Mouse (Mus musculus): ENCODE results near the gene Nfasc. TPM values are rescaled to one million over a fixed set of nuclear protein-coding genes. Genes with fewer than 3 reads are reported as not detected.

The Nfasc gene
- polyA plus RNA-seq, 1 experiment from 2014 or later: 37.3 TPM

GRCm38 (mm10) chr1:132530631-132531191, 210.9 kb downstream of the Nfasc start:
- H3K4me2 ChIP-seq (replicated peaks): no peak overlapping the region
- ATAC-seq (ENCODE audit: low FRiP score, low read depth): peak; percentile 88
- H3K4me1 ChIP-seq: peaks cover 57% of the 10 kb centered on the region

GRCm38 (mm10) chr1:132528647-132529334, 212.8 kb downstream of the Nfasc start:
- Histone ChIP-seq H3K9me3 (no peaks in the 10 kb centered on the region), H3K27me3 (replicated peaks) (no peaks in the 10 kb centered on the region), H3K36me3 (peaks cover 13% of the 10 kb centered on the region), H3K27ac (no peak overlapping the region), H3K4me2 (replicated peaks) (no peak overlapping the region), H3K4me1 (peaks cover 42% of the 10 kb centered on the region), H3K4me3 (no peak overlapping the region), H3K9ac (no peak overlapping the region)
- WGBS: 87% methylated on average over 19 of the region's 19 CpGs
- ATAC-seq (ENCODE audit: low FRiP score, low read depth): no peak

More at GRCm38 (mm10) chr1:132530631-132531191, 210.9 kb downstream of the Nfasc start:
- Histone ChIP-seq H3K9me3 (no peaks in the 10 kb centered on the region), H3K4me3 (no peak overlapping the region), H3K9ac (no peak overlapping the region), H3K27me3 (replicated peaks) (no peaks in the 10 kb centered on the region; the same call in 1 of the 2 replicates), H3K27ac (peak overlapping the region; percentile 20; the same call in 1 of the 2 replicates), H3K36me3 (peaks cover 13% of the 10 kb centered on the region)
- WGBS: under 1% methylated on average over 5 of the region's 5 CpGs

- ATAC-seq (ENCODE audit: low FRiP score, low read depth): no peak
- WGBS: 95% methylated on average over 13 of the region's 13 CpGs
Observed at GRCm38 (mm10) chr1:132528071-132528470, 213.5 kb downstream of the Nfasc start.

GRCm38 (mm10) chr1:132525832-132526231, 215.8 kb downstream of the Nfasc start:
- Histone ChIP-seq H3K4me3 (no peak overlapping the region), H3K4me1 (peaks cover 21% of the 10 kb centered on the region), H3K27me3 (replicated peaks) (no peaks in the 10 kb centered on the region), H3K36me3 (peaks cover 40% of the 10 kb centered on the region), H3K9ac (peak overlapping the region; percentile 43; the same call in 1 of the 2 replicates), H3K27ac (no peak overlapping the region), H3K9me3 (no peaks in the 10 kb centered on the region), H3K4me2 (replicated peaks) (0 out of 2 replicates have a peak overlapping the region, but pooled peaks have one; percentile 12)
- 4% methylated on average over 10 of the region's 10 CpGs for WGBS
- ATAC-seq (ENCODE audit: low FRiP score, low read depth): peak; percentile 26

More at GRCm38 (mm10) chr1:132528071-132528470, 213.5 kb downstream of the Nfasc start:
- Histone ChIP-seq H3K9me3 (no peaks in the 10 kb centered on the region), H3K4me2 (replicated peaks) (no peak overlapping the region), H3K9ac (no peak overlapping the region), H3K4me1 (peaks cover 34% of the 10 kb centered on the region), H3K27ac (no peak overlapping the region), H3K27me3 (replicated peaks) (no peaks in the 10 kb centered on the region), H3K4me3 (no peak overlapping the region), H3K36me3 (peaks cover 20% of the 10 kb centered on the region)

GRCm38 (mm10) chr1:132523920-132524319, 217.7 kb downstream of the Nfasc start:
- Histone ChIP-seq H3K27me3 (replicated peaks) (no peaks in the 10 kb centered on the region), H3K27ac (no peak overlapping the region), H3K4me2 (replicated peaks) (no peak overlapping the region), H3K9me3 (no peaks in the 10 kb centered on the region), H3K9ac (no peak overlapping the region), H3K4me3 (no peak overlapping the region), H3K36me3 (peaks cover 48% of the 10 kb centered on the region), H3K4me1 (peaks cover 10% of the 10 kb centered on the region; the same call in 1 of the 2 replicates)
- ATAC-seq (ENCODE audit: low FRiP score, low read depth): no peak
- 34% methylated on average over 4 of the region's 4 CpGs for WGBS

GRCm38 (mm10) chr1:132523048-132523447, 218.5 kb downstream of the Nfasc start:
- Histone ChIP-seq H3K36me3 (peaks cover 50% of the 10 kb centered on the region), H3K4me3 (no peak overlapping the region), H3K4me2 (replicated peaks) (no peak overlapping the region), H3K9ac (no peak overlapping the region), H3K27ac (no peak overlapping the region), H3K27me3 (replicated peaks) (no peaks in the 10 kb centered on the region), H3K4me1 (peaks cover 10% of the 10 kb centered on the region; the same call in 1 of the 2 replicates), H3K9me3 (no peaks in the 10 kb centered on the region)
- ATAC-seq (ENCODE audit: low FRiP score, low read depth): no peak
- WGBS: 78% methylated on average over 8 of the region's 8 CpGs

GRCm38 (mm10) chr1:132520764-132521163, 220.8 kb downstream of the Nfasc start:
- WGBS: 32% methylated on average over 2 of the region's 6 CpGs
- Histone ChIP-seq H3K4me3 (no peak overlapping the region), H3K4me2 (replicated peaks) (no peak overlapping the region), H3K27ac (no peak overlapping the region), H3K9ac (no peak overlapping the region), H3K27me3 (replicated peaks) (no peaks in the 10 kb centered on the region), H3K4me1 (no peaks in the 10 kb centered on the region), H3K9me3 (no peaks in the 10 kb centered on the region), H3K36me3 (peaks cover 52% of the 10 kb centered on the region)
- no peak for ATAC-seq (ENCODE audit: low FRiP score, low read depth)

GRCm38 (mm10) chr1:132519734-132520133, 221.9 kb downstream of the Nfasc start:
- no peak overlapping the region for H3K9ac ChIP-seq
- no peak overlapping the region for H3K27ac ChIP-seq
- H3K36me3 ChIP-seq: peaks cover 56% of the 10 kb centered on the region
- H3K9me3 ChIP-seq: no peaks in the 10 kb centered on the region
- no peak for ATAC-seq (ENCODE audit: low FRiP score, low read depth)
- WGBS: 94% methylated on average over 11 of the region's 11 CpGs
- no peak overlapping the region for H3K4me3 ChIP-seq
- no peak overlapping the region for H3K4me2 ChIP-seq (replicated peaks)
- no peaks in the 10 kb centered on the region for H3K27me3 ChIP-seq (replicated peaks)
- H3K4me1 ChIP-seq: no peaks in the 10 kb centered on the region

GRCm38 (mm10) chr1:132518621-132519020, 223.0 kb downstream of the Nfasc start:
- Histone ChIP-seq H3K4me1 (no peaks in the 10 kb centered on the region), H3K9me3 (no peaks in the 10 kb centered on the region), H3K27me3 (replicated peaks) (no peaks in the 10 kb centered on the region), H3K36me3 (peaks cover 58% of the 10 kb centered on the region), H3K9ac (no peak overlapping the region), H3K4me2 (replicated peaks) (no peak overlapping the region), H3K4me3 (no peak overlapping the region), H3K27ac (no peak overlapping the region)
- ATAC-seq (ENCODE audit: low FRiP score, low read depth): no peak
- WGBS: 88% methylated on average over 18 of the region's 18 CpGs

GRCm38 (mm10) chr1:132516776-132517175, 224.8 kb downstream of the Nfasc start:
- H3K4me1 ChIP-seq: no peaks in the 10 kb centered on the region; the same call in 1 of the 2 replicates
- H3K9me3 ChIP-seq: no peaks in the 10 kb centered on the region
- H3K27ac ChIP-seq: no peak overlapping the region
- H3K4me2 ChIP-seq (replicated peaks): no peak overlapping the region
- H3K4me3 ChIP-seq: no peak overlapping the region
- peaks cover 40% of the 10 kb centered on the region for H3K36me3 ChIP-seq
- WGBS: 93% methylated on average over 11 of the region's 11 CpGs
- ATAC-seq (ENCODE audit: low FRiP score, low read depth): no peak
- no peaks in the 10 kb centered on the region for H3K27me3 ChIP-seq (replicated peaks)
- H3K9ac ChIP-seq: no peak overlapping the region

GRCm38 (mm10) chr1:132515339-132515738, 226.3 kb downstream of the Nfasc start:
- H3K9me3 ChIP-seq: no peaks in the 10 kb centered on the region
- H3K4me2 ChIP-seq (replicated peaks): no peak overlapping the region
- no peaks in the 10 kb centered on the region for H3K27me3 ChIP-seq (replicated peaks)
- 94% methylated on average over 12 of the region's 12 CpGs for WGBS
- H3K36me3 ChIP-seq: peaks cover 30% of the 10 kb centered on the region
- no peak overlapping the region for H3K4me3 ChIP-seq
- no peak overlapping the region for H3K9ac ChIP-seq
- H3K4me1 ChIP-seq: no peaks in the 10 kb centered on the region; the same call in 1 of the 2 replicates
- no peak for ATAC-seq (ENCODE audit: low FRiP score, low read depth)
- H3K27ac ChIP-seq: no peak overlapping the region

Data from neural tube, embryonic 12.5 days (tissue).